Mouse (Mus musculus) erythroblast, embryonic 14.5 days (primary cell): ENCODE data around the gene Trafd1.

Source experiments
- GATA1 ChIP-seq: IDR thresholded peaks from 2 replicates; pipeline ENCODE4 v1.6.1; 2012; ENCODE audit warnings: low read length, inconsistent platforms, mixed read lengths
- TAL1 ChIP-seq: IDR thresholded peaks from 3 replicates; pipeline ENCODE4 v1.6.1; 2012; ENCODE audit warnings: low read length, inconsistent platforms, mixed read lengths

GRCm38 (mm10) chr5:121397187-121398145 is 12.0 kb upstream of the Trafd1 start, which contains the start of gene Naa25:
- TF ChIP-seq TAL1 = no peak
- no peak for TF ChIP-seq GATA1
